Mouse (Mus musculus): ENCODE results near the gene Keg1. TPM values are rescaled to one million over a fixed set of nuclear protein-coding genes. Genes with fewer than 3 reads are reported as not detected.
"Not testable (repeated sequence)": the region's sequence is repeated elsewhere in the genome, so short reads cannot be mapped to it uniquely, and the experiment has no call there.

Keg1 gene
- polyA plus RNA-seq (2016; fragmentation: Nextera tagmentation; extraction: Ambion mirVana), result not detected in 2 replicates

DNA sequence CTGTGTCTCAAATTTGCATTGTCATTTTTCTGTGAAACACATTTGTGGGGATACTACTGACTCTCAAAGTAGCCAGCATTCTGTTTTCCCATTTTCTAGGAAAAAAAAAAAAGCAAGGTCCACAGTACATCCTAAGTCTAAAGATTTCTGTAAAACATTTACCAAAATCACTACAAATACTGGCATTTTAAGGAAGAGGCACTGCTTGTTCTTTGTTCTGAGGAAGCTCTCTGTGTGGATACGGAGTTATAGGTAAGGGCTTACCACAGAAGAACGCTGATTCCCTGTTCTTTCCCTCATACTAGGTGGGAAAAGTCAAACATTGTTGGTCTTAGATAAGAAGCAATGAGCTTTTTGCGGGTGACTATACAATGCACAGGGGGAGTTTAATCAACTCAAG is at the start of gene Keg1:
TSS of gene Keg1 (plus strand) at position 197 of the 400 bp plus-strand sequence.
- H3K36me3 ChIP-seq (replicated peaks), result no peaks in the 10 kb centered on the region
- no peak within 1 kb of the TSS for H3K4me3 ChIP-seq (replicated peaks)
- H3K9me3 ChIP-seq, result no peaks in the 10 kb centered on the region
- H3K27ac ChIP-seq, result no peak within 1 kb of the TSS
- no peak within 1 kb of the TSS for H3K4me2 ChIP-seq
- no peak within 1 kb of the TSS for H3K9ac ChIP-seq
- 85% methylated on average over 3 of the region's 3 CpGs for WGBS
- H3K4me1 ChIP-seq, result no peaks in the 10 kb centered on the region
- no peaks in the 10 kb centered on the region for H3K27me3 ChIP-seq
- no peak for ATAC-seq (ENCODE audit: low FRiP score)

GRCm38 (mm10) chr19:12649511-12649910 is 46.1 kb upstream of the Keg1 start:
- H3K4me2 ChIP-seq, result no peak overlapping the region
- H3K4me1 ChIP-seq, result no peaks in the 10 kb centered on the region
- ATAC-seq (ENCODE audit: low FRiP score), result no peak
- no peaks in the 10 kb centered on the region for H3K27me3 ChIP-seq
- no peak overlapping the region for H3K9ac ChIP-seq
- no peak overlapping the region for H3K4me3 ChIP-seq (replicated peaks)
- no peaks in the 10 kb centered on the region for H3K9me3 ChIP-seq
- H3K36me3 ChIP-seq (replicated peaks), result no peaks in the 10 kb centered on the region
- no peak overlapping the region for H3K27ac ChIP-seq

GRCm38 (mm10) chr19:12666156-12666555 is 29.4 kb upstream of the Keg1 start:
- ATAC-seq (ENCODE audit: low FRiP score), result no peak
- WGBS, result 79% methylated on average over 1 of the region's 1 CpGs

DNA sequence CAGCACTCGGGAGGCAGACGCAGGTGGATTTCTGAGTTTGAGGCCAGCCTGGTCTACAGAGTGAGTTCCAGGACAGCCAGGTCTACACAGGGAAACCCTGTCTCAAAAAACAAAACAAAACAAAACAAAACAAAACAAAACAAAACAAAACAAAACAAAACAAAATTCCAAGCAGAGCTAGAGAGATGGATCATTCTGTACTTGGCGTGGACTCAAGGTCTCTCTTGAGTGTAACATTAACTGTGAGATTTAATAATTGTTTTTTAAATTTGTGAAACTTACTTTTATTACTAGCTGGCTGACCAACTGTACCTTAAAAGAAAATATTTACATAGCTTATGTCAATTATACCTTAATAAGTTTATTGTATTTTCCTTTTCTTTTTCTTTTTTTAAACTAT is 27.0 kb upstream of the Keg1 start:
- not testable (repeated sequence) for H3K36me3 ChIP-seq (replicated peaks); H3K9me3 ChIP-seq; H3K27ac ChIP-seq; ATAC-seq (ENCODE audit: low FRiP score); H3K27me3 ChIP-seq; H3K4me1 ChIP-seq; H3K4me2 ChIP-seq; H3K4me3 ChIP-seq (replicated peaks); H3K9ac ChIP-seq
- WGBS, result 92% methylated on average over 3 of the region's 3 CpGs

More at GRCm38 (mm10) chr19:12666156-12666555, 29.4 kb upstream of the Keg1 start:
- H3K27me3 ChIP-seq, result no peaks in the 10 kb centered on the region
- no peaks in the 10 kb centered on the region for H3K4me1 ChIP-seq
- no peak overlapping the region for H3K27ac ChIP-seq
- no peak overlapping the region for H3K9ac ChIP-seq
- no peak overlapping the region for H3K4me3 ChIP-seq (replicated peaks)
- H3K9me3 ChIP-seq, result peaks cover 8% of the 10 kb centered on the region; the same call in 1 of the 2 replicates
- no peaks in the 10 kb centered on the region for H3K36me3 ChIP-seq (replicated peaks)
- H3K4me2 ChIP-seq, result no peak overlapping the region

DNA sequence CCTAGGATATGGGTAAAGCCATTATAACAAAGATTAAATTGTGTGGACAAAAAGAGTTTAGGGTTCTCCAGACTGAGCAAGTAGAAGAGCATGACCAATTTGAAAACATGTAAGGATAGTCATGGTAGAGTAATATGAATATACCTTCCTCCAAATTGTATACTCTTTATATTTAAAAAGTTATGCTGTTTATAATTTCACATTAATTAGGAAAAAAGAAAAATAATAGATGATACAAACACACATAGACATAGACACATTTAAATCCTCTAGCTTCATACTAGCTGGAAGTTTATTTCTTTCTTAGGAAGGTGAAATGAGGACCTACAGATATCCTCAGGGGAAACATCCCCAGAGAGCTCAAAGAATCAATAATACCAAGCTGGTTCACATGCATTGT is 25.4 kb upstream of the Keg1 start, which contains the start of gene Olfr1442:
TSS of gene Olfr1442 (plus strand) at position 301 of the 400 bp plus-strand sequence.
- Histone ChIP-seq H3K9me3 (no peaks in the 10 kb centered on the region), H3K4me1 (no peaks in the 10 kb centered on the region), H3K27ac (no peak within 1 kb of the TSS), H3K4me2 (no peak within 1 kb of the TSS), H3K36me3 (replicated peaks) (no peaks in the 10 kb centered on the region), H3K9ac (no peak within 1 kb of the TSS), H3K4me3 (replicated peaks) (no peak within 1 kb of the TSS), H3K27me3 (no peaks in the 10 kb centered on the region)
- no peak for ATAC-seq (ENCODE audit: low FRiP score)

DNA sequence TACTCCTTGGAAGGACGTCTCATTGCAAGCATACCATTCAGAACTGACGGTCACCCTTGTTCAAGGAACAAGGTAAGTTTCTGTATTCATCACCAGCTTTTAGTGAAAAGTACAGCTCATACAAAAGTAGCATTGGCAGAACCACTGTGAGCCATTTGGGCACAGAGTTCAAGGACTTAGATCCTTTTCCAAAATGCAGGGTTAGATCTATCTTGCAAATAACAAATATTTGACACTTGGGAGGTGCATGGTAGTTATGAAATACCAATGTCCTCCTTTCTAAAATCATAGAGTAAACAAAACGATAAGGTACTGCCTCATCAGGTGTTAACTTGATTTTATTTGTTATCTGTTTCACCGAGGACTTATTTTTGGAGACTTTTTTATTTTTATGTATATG is 24.5 kb upstream of the Keg1 start:
- Histone ChIP-seq H3K9me3 (no peaks in the 10 kb centered on the region), H3K9ac (no peak overlapping the region), H3K27me3 (no peaks in the 10 kb centered on the region), H3K36me3 (replicated peaks) (no peaks in the 10 kb centered on the region), H3K4me3 (replicated peaks) (no peak overlapping the region), H3K27ac (no peak overlapping the region), H3K4me2 (no peak overlapping the region), H3K4me1 (no peaks in the 10 kb centered on the region)
- no peak for ATAC-seq (ENCODE audit: low FRiP score)
- 88% methylated on average over 4 of the region's 4 CpGs for WGBS

DNA sequence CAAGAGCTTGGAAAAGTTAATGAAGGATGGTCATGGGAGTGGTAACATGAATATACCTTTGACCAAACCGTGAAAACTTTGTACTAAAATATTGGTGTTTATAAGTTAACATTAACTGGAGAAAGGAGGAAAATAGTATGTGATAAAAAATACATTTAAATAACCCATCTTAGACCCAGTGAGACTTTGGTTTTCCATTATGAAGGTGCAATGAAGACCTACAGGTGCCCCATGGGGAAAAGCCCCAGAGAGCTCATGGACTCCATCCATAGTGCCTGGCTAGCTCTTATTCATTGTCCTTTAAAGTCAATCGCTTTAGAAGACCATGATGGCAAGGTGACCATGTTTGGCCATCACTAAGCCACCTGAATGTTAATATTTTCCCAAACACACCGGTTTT is 17.8 kb upstream of the Keg1 start, which contains the start of gene Olfr1443:
TSS of gene Olfr1443 (plus strand) at position 301 of the 400 bp plus-strand sequence.
- Histone ChIP-seq H3K9me3 (no peaks in the 10 kb centered on the region), H3K36me3 (replicated peaks) (no peaks in the 10 kb centered on the region), H3K27ac (no peak within 1 kb of the TSS), H3K4me3 (replicated peaks) (no peak within 1 kb of the TSS), H3K9ac (no peak within 1 kb of the TSS), H3K4me2 (no peak within 1 kb of the TSS), H3K27me3 (no peaks in the 10 kb centered on the region), H3K4me1 (no peaks in the 10 kb centered on the region)
- WGBS, result 70% methylated on average over 3 of the region's 3 CpGs
- no peak for ATAC-seq (ENCODE audit: low FRiP score)

GRCm38 (mm10) chr19:12684638-12685037 is 10.9 kb upstream of the Keg1 start:
- ATAC-seq (ENCODE audit: low FRiP score), result no peak

GRCm38 (mm10) chr19:12685231-12685630 is 10.4 kb upstream of the Keg1 start:
- no peak for ATAC-seq (ENCODE audit: low FRiP score)
- Histone ChIP-seq H3K27me3 (no peaks in the 10 kb centered on the region), H3K4me3 (replicated peaks) (no peak overlapping the region), H3K4me1 (no peaks in the 10 kb centered on the region), H3K27ac (no peak overlapping the region), H3K9ac (no peak overlapping the region), H3K4me2 (no peak overlapping the region), H3K9me3 (no peaks in the 10 kb centered on the region), H3K36me3 (replicated peaks) (no peaks in the 10 kb centered on the region)

More at GRCm38 (mm10) chr19:12684638-12685037, 10.9 kb upstream of the Keg1 start:
- Histone ChIP-seq H3K4me2 (no peak overlapping the region), H3K9ac (no peak overlapping the region), H3K27ac (no peak overlapping the region), H3K9me3 (no peaks in the 10 kb centered on the region), H3K27me3 (no peaks in the 10 kb centered on the region), H3K4me3 (replicated peaks) (no peak overlapping the region), H3K4me1 (no peaks in the 10 kb centered on the region), H3K36me3 (replicated peaks) (no peaks in the 10 kb centered on the region)

GRCm38 (mm10) chr19:12696221-12696620 is 635 bp downstream of the Keg1 start:
- no peak overlapping the region for H3K4me2 ChIP-seq
- H3K9ac ChIP-seq, result no peak overlapping the region
- H3K4me1 ChIP-seq, result no peaks in the 10 kb centered on the region
- no peaks in the 10 kb centered on the region for H3K9me3 ChIP-seq
- no peaks in the 10 kb centered on the region for H3K27me3 ChIP-seq
- no peaks in the 10 kb centered on the region for H3K36me3 ChIP-seq (replicated peaks)
- H3K27ac ChIP-seq, result no peak overlapping the region
- H3K4me3 ChIP-seq (replicated peaks), result no peak overlapping the region
- no peak for ATAC-seq (ENCODE audit: low FRiP score)

- no peak for ATAC-seq (ENCODE audit: low FRiP score)
- H3K9me3 ChIP-seq, result no peaks in the 10 kb centered on the region
- 89% methylated on average over 2 of the region's 2 CpGs for WGBS
- no peak overlapping the region for H3K4me2 ChIP-seq
- H3K27ac ChIP-seq, result no peak overlapping the region
- H3K27me3 ChIP-seq, result no peaks in the 10 kb centered on the region
- no peaks in the 10 kb centered on the region for H3K4me1 ChIP-seq
- no peaks in the 10 kb centered on the region for H3K36me3 ChIP-seq (replicated peaks)
- H3K9ac ChIP-seq, result no peak overlapping the region
- no peak overlapping the region for H3K4me3 ChIP-seq (replicated peaks)
Measured at GRCm38 (mm10) chr19:12708458-12708857, 12.9 kb downstream of the Keg1 start.

GRCm38 (mm10) chr19:12708986-12709385 is 13.4 kb downstream of the Keg1 start:
- Histone ChIP-seq H3K27ac (no peak overlapping the region), H3K4me1 (no peaks in the 10 kb centered on the region), H3K27me3 (no peaks in the 10 kb centered on the region), H3K9ac (no peak overlapping the region), H3K4me2 (no peak overlapping the region), H3K4me3 (replicated peaks) (no peak overlapping the region), H3K9me3 (no peaks in the 10 kb centered on the region), H3K36me3 (replicated peaks) (no peaks in the 10 kb centered on the region)
- no peak for ATAC-seq (ENCODE audit: low FRiP score)

DNA sequence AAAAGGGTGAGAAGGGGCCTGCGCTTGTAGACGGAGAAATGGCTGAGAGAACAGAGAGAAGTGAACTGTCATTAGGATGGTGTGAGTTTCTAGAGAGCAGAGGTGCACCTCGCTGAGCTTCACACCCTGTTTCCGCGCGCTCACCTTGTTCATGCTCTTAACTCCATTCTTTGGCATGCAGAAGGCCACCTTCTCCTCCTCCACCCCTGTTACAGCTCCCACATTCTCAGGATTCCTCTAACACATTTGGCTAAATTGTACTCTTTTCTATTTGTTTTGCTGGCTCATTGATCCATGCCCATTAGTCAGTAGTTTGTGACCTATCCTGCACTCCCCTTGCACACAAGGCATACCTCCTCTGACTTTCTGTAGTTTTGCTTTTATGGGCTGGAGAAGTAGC is 23.6 kb downstream of the Keg1 start:
- Histone ChIP-seq H3K9ac (no peak overlapping the region), H3K27ac (no peak overlapping the region), H3K4me3 (replicated peaks) (no peak overlapping the region), H3K36me3 (replicated peaks) (no peaks in the 10 kb centered on the region), H3K4me2 (no peak overlapping the region), H3K4me1 (no peaks in the 10 kb centered on the region), H3K9me3 (no peaks in the 10 kb centered on the region), H3K27me3 (no peaks in the 10 kb centered on the region)
- WGBS, result 79% methylated on average over 6 of the region's 6 CpGs
- ATAC-seq (ENCODE audit: low FRiP score), result no peak

- H3K4me3 ChIP-seq (replicated peaks), result no peak overlapping the region
- H3K9ac ChIP-seq, result no peak overlapping the region
- H3K36me3 ChIP-seq (replicated peaks), result no peaks in the 10 kb centered on the region
- no peaks in the 10 kb centered on the region for H3K4me1 ChIP-seq
- WGBS, result 61% methylated on average over 2 of the region's 2 CpGs
- no peaks in the 10 kb centered on the region for H3K27me3 ChIP-seq
- no peak for ATAC-seq (ENCODE audit: low FRiP score)
- H3K4me2 ChIP-seq, result no peak overlapping the region
- H3K9me3 ChIP-seq, result no peaks in the 10 kb centered on the region
- H3K27ac ChIP-seq, result no peak overlapping the region
Measured at GRCm38 (mm10) chr19:12720463-12720862, 24.9 kb downstream of the Keg1 start.
